Mouse (Mus musculus): ENCODE data around the gene Rad50.

Rad50 gene

DNA sequence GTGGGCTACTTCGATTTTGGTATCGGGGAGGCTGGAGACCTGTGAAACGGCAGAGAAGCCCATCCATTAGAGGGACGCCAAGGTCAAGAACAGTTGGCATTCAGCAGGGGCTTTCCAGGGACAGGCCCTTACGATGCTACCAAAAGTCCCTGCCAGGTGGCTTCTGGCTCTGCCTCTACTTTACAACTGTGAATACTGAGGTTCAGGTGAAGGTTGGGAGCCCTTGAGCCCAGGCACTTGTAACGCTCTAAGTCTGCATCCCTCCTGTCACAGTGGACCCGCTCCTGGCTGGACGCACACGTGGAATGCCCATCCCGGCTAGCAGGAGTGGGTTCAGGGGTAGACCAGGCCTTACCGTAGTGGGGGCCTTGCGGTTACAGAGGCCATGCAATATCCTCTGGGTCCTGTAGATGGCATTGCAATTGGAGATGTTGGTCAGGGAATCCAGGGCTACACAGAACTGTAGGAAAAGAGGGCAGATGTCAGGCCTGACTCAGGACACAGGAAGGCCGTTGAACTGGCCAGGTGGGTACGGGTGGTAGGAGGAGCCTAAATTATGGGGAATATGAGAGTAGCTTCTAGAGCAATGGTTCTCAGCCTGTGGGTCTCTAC, 74.9 kb downstream of the Rad50 start:
- DNase-seq, result no peak

DNA sequence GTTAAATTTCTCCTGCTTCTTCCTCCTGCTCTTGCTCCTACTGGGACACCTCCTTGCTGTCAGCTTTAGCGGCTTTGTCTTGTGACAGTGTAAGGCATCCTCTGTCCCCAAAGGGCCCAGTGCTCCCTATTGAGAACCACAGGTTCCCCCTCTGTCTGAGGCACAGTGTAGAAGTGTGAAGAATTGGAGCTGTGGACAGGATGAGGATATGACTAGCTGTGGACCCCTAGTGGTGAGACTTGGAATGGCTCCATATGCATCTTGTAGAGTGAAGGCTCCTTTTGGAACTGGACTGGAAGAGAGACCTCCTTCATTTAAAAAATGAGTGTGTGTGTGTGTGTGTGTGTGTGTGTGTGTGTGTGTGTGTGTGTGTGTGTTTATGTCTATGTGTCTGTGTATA, 79.3 kb downstream of the Rad50 start:
- DNase-seq, result peak; percentile 94

GRCm38 (mm10) chr11:53626802-53627373, 80.2 kb downstream of the Rad50 start:
- DNase-seq, result no peak

DNA sequence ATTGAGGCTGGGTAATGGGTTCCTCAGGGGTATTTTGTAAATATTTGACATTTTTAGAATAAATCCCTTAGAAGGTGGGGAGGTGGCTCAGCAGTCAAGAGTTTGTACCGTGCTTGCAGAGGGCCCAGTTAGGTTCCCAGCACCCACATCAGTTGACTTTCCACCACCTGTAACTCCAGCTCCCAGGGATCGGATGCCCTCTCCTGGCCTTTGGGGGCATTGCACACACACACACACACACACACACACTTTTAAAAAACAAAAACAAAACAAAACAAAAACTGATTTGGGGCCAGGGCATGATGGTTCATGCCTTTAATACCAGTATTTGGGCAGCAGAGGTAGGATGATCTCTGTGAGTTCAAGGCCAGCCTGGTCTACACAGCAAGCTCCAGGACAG, 83.0 kb downstream of the Rad50 start:
- no peak for DNase-seq

DNA sequence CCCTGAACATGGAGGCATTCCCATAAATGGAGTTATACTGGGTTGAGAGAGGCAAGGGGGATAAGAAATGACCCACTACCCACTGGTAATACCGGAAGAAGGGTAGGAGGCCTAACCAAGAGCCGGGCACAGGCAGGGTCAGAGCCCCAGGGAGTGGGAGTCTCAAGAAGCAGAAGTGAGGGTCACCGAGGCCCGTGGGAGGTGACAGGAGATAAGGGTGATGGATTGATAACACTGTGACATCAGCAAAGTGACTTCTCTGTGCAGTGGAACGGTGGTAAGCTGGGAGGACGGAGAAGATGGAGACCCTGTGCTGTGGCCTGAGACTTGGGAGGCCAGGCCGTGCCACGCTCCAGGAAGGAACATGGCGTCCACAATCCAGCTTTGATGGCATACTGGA, 83.5 kb downstream of the Rad50 start:
- DNase-seq, result no peak

GRCm38 (mm10) chr11:53622440-53622806, 84.7 kb downstream of the Rad50 start:
- no peak for DNase-seq

DNA sequence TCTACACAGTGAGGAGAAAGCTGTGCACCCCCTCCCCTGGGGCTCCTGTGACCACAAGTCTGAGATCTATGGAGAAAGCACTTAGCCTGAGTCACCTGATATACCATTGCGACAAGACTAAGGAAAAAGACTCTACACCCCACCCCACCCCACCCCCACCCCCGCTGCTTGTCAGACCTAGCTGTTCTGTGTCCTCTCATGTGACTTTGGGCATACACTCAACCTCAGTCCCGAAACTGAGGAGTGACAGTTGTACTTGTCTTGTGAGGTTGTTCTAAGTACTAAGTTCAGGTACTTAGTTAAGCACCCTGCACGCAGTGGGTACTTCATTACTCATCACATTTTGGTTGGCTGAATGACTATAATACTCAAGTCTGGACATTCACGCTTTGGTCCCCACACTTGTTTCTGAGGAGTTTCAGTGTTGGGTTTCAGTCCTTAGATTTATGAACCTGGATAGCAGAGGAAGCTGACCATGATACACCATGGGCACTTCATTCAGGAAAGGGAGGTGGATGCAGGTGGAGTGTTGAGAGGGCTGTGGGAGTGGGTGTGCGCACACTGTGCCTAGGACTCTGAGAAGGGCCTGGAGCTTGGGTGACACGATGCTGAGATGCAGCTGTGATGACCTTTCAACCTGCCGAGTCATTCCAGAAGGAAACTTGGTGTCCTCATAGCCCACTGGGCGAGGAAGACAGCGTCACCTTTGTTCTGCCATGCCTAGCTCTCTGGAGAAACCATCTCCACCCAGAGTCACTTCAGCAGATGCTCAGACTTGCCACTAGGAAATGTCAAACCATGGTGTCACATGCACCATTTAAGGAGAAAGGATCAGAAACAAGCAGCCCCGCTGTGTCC, 85.3 kb downstream of the Rad50 start:
- DNase-seq, result peak; percentile 10

DNA sequence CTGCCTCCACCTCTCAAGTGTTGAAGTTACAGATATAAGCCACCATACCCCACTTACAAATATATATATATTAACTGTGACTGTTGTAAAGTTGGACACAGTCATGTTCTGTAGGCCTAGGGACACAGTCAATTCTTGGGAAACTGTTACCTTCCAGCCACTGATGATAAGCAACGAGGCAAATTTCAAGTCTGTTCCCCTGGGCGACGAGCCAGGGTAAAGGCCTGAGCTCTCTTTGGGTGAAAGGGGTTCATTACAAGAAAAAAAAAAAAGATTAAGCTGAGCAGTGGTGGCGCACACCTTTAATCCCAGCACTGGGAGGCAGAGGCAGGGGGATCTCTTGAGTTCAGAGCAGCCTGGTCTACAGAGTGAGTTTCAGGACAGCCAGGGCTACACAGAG, 87.0 kb downstream of the Rad50 start:
- no peak for DNase-seq

- DNase-seq, result no peak
These were observed 87.7 kb downstream of the Rad50 start for GRCm38 (mm10) chr11:53619428-53619827.

DNA sequence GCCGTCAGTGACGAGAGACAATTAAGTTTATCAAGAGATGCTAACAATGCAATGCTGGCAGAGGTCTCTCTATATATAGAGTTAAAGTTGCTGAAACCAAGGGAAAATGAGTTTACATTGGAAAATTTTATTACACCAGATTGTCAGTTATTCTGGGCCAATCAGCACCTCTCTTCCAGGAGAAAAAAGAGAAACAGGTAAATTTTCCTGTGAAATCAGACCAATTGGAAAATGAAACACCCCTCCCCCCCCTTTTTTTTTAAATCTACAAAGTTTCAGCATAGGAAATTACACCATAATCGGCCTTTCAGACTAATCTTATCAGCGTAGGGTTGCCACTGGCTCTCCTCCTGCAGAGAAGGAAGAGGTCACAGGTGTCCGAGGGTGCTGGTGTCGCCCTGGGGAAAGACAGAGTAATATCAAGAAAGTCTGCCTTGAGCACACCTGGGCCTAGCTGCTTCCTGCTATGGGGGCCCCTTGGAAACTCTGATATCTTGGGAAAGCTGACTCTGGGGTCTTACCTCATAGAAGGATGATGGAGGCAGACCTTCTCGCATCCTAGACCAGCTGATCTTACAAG, 88.4 kb downstream of the Rad50 start, which contains the start of gene Il4:
Gene Il4 (minus strand): TSS at position 51 of the 580 bp plus-strand sequence.
- no peak for DNase-seq

DNA sequence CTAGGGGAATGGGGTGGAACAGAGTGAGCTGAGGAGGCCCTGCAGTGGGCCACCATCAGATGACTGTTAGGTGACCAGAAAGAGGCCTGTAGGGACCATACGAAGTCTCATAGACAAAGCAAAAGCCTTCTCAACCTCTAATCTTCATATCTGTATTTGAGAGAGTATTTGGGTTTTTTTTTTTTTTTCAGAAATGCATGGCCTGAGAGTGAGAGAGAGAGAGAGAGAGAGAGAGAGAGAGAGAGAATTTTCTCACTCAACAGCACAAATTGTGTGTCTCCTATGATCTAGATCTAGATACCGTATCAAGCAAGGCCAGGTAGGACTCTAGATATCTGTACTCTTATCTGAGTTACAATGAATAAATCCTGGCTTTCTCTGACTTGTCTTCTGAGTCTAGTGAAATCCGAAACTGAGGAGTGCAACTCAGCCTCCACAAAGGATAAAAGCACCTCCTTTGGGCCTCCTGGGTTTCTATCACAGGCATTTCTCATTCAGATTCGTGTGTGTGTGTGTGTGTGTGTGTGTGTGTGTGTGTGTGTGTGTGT, 89.5 kb downstream of the Rad50 start:
- no peak for DNase-seq

DNA sequence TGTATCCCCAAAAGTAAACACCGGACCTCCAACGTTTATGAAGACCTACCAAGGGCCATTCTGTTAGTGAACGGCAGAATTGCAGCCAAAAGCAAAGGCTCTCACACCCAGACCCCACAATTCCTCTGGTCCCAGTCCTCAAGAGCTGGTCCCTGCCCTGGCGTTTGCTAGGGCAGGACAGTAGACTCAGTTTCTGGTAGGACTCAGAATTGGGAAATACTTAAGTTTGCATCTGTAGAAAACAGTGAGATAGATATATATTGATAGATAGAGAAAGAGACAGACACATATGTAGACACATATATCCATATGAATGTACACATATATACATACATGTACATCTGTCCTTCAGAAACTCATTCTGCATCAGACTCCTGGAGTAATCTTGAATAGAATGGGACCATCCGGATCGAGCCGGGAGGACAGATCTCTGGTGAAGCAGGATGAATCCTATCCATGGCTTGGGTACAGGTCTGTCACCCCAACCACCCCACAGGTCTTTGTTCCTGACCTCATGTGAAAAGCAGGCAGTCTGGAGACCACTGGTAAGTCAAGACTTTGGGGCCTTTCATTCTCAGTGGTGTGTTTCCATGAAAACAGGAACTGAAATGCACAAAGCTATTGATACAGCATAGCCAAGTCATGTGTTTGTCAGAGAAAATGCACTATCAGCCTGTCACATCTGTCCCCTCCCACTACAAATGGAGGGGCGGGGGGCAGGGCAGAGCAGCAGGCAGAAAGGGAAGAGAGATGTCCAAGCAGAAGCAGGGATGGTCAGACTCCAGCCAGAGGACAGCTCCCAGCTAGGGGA, 90.2 kb downstream of the Rad50 start:
- peak; percentile 42 for DNase-seq

GRCm38 (mm10) chr11:53615575-53615974, 91.5 kb downstream of the Rad50 start:
- no peak for DNase-seq

DNA sequence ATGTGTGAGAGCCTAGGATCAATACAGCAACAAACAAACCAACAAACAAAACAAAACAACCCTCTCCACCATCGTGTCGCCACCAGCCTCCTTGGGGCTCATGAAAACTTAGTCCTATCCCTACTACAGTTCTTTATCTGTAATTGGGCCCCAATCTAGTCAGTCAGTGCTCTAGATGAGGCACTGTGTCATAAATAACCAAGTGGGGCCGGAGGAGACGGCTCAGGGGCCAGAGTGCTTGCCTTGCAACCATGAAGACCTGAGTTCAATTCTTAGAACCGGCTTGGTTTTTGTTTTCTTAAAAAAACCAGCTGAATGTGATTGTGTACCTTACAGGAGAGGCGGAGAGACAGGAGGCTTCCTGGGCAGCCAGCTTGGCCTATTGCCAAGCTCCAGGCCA, 91.9 kb downstream of the Rad50 start:
- DNase-seq, result no peak

GRCm38 (mm10) chr11:53609672-53610071, 97.4 kb downstream of the Rad50 start:
- no peak for DNase-seq

- DNase-seq, result no peak
These were observed 97.9 kb downstream of the Rad50 start for GRCm38 (mm10) chr11:53609231-53609630.

GRCm38 (mm10) chr11:53605609-53606008, 101.5 kb downstream of the Rad50 start:
- DNase-seq, result peak; percentile 4

- no peak for DNase-seq
These were observed 102.1 kb downstream of the Rad50 start for GRCm38 (mm10) chr11:53604983-53605382.
